Mouse (Mus musculus): ENCODE results near the gene Vat1. TPM values are rescaled to one million over a fixed set of nuclear protein-coding genes. Genes with fewer than 3 reads are reported as not detected.

Vat1 gene
- 8.3 and 9.3 TPM in 2 replicates for polyA plus RNA-seq (2012; rRNA removed)

GRCm38 (mm10) chr11:101465869-101466551 lies at the start of gene Vat1:
TSS of gene Vat1 (minus strand) at chr11:101466230.

GRCm38 (mm10) chr11:101464211-101465100 lies 1.6 kb downstream of the Vat1 start, which contains the start of gene Rnd2:
TSS of gene Rnd2 (plus strand) at chr11:101464999.

GRCm38 (mm10) chr11:101448274-101448746 lies 17.7 kb downstream of the Vat1 start, which contains the start of gene Ifi35:
TSS of gene Ifi35 (plus strand) at chr11:101448407.

GRCm38 (mm10) chr11:101442127-101442693 lies 23.8 kb downstream of the Vat1 start, which contains the start of gene Rpl27:
TSS of gene Rpl27 (plus strand) at chr11:101442298.

GRCm38 (mm10) chr11:101424925-101425813 lies 40.9 kb downstream of the Vat1 start, which contains the start of the genes Rundc1 and Ptges3l:
TSS of gene Rundc1 (plus strand) at chr11:101425085.
TSS of gene Ptges3l (minus strand) at chr11:101425333.

GRCm38 (mm10) chr11:101424105-101424851 lies 41.8 kb downstream of the Vat1 start, which contains the start of gene Gm27029:
TSS of gene Gm27029 (minus strand) at chr11:101424796.

GRCm38 (mm10) chr11:101417101-101417855 lies 48.8 kb downstream of the Vat1 start, which contains the start of gene Aarsd1:
TSS of gene Aarsd1 (minus strand) at chr11:101417615.

Other genes with a start within 250 kb of the Vat1 start
- 8.9 and 9.4 TPM in 2 replicates for gene Ezh1, start 239.8 kb downstream of the Vat1 start, polyA plus RNA-seq (2012; rRNA removed)
- gene Ramp2, start 220.2 kb downstream of the Vat1 start, polyA plus RNA-seq (2012; rRNA removed), result 13.0 and 15.1 TPM in 2 replicates
- 34.6 and 40.2 TPM in 2 replicates for gene Vps25, start 212.5 kb downstream of the Vat1 start, polyA plus RNA-seq (2012; rRNA removed)
- 5.2 and 5.4 TPM in 2 replicates for gene Wnk4, start 205.7 kb downstream of the Vat1 start, polyA plus RNA-seq (2012; rRNA removed)
- 0.37 and 0.56 TPM in 2 replicates for gene Cntd1, start 187.2 kb downstream of the Vat1 start, polyA plus RNA-seq (2012; rRNA removed)
- 50.7 and 59.2 TPM in 2 replicates for gene Coa3, start 187.1 kb downstream of the Vat1 start, polyA plus RNA-seq (2012; rRNA removed)
- gene Becn1, start 163.9 kb downstream of the Vat1 start, polyA plus RNA-seq (2012; rRNA removed), result 67.0 and 70.3 TPM in 2 replicates
- gene Psme3, start 150.0 kb downstream of the Vat1 start, polyA plus RNA-seq (2012; rRNA removed), result 111 and 131 TPM in 2 replicates
- gene Aoc2, start 141.2 kb downstream of the Vat1 start, polyA plus RNA-seq (2012; rRNA removed), result 3.2 and 5.2 TPM in 2 replicates
- gene Aoc3, start 135.6 kb downstream of the Vat1 start, polyA plus RNA-seq (2012; rRNA removed), result 0.17 and 0.24 TPM in 2 replicates
- gene G6pc, start 98.7 kb downstream of the Vat1 start, polyA plus RNA-seq (2012; rRNA removed), result 0.01 TPM in 2 replicates
- 26.3 and 29.3 TPM in 2 replicates for gene Aarsd1, start 48.6 kb downstream of the Vat1 start, polyA plus RNA-seq (2012; rRNA removed)
- 1.2 and 1.4 TPM in 2 replicates for gene Gm27029, start 41.4 kb downstream of the Vat1 start, polyA plus RNA-seq (2012; rRNA removed)
- 3.4 and 4.2 TPM in 2 replicates for gene Rundc1, start 41.1 kb downstream of the Vat1 start, polyA plus RNA-seq (2012; rRNA removed)
- 0.92 and 1.4 TPM in 2 replicates for gene Ptges3l, start 40.9 kb downstream of the Vat1 start, polyA plus RNA-seq (2012; rRNA removed)
- 934 and 1,025 TPM in 2 replicates for gene Rpl27, start 23.9 kb downstream of the Vat1 start, polyA plus RNA-seq (2012; rRNA removed)
- gene Ifi35, start 17.8 kb downstream of the Vat1 start, polyA plus RNA-seq (2012; rRNA removed), result 19.6 and 24.0 TPM in 2 replicates
- gene Rnd2, start 1.2 kb downstream of the Vat1 start, polyA plus RNA-seq (2012; rRNA removed), result 2.7 and 3.3 TPM in 2 replicates
- 9.0 and 10.8 TPM in 2 replicates for gene Brca1, start 85.7 kb upstream of the Vat1 start, polyA plus RNA-seq (2012; rRNA removed)
- 24.0 and 27.6 TPM in 2 replicates for gene Nbr1, start 85.9 kb upstream of the Vat1 start, polyA plus RNA-seq (2012; rRNA removed)
- 4.8 and 7.8 TPM in 2 replicates for gene Tmem106a, start 116.0 kb upstream of the Vat1 start, polyA plus RNA-seq (2012; rRNA removed)
- not detected in 2 replicates for gene Gm11634, start 133.0 kb upstream of the Vat1 start, polyA plus RNA-seq (2012; rRNA removed)
- 4.7 and 5.6 TPM in 2 replicates for gene Rdm1, start 161.0 kb upstream of the Vat1 start, polyA plus RNA-seq (2012; rRNA removed)
- 0.89 and 1.2 TPM in 2 replicates for gene Arl4d, start 199.3 kb upstream of the Vat1 start, polyA plus RNA-seq (2012; rRNA removed)